Mouse (Mus musculus): ENCODE results near the gene Atp8b5.

DNA sequence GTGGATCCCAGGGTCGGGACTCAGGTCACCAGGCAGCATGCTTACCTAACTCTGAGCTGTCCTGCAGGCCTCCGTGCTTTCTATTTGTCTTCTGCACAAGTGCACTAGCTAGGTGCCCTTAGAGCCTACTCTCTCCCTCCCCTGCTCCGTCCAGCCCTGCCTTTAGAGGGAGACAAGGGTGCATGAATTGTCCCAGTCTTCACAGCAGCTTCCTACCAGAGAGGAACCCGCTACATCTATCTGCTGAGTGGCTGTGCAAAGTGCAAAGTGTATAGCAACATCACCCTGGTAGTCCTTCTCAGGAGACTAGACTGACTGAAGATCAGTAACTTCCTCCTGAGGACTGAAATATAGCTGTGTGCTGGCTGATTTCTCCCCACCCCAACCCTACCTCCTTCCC lies 105.2 kb downstream of the Atp8b5 start:
- TF ChIP-seq MAFK (IDR thresholded peaks at IDR 0.05; ENCODE audit: insufficient read depth, low read depth, low read length) (no peak), ZC3H11A (IDR thresholded peaks at IDR 0.05; ENCODE audit: borderline replicate concordance, low read depth, low read length) (no peak)
